Mouse (Mus musculus) kidney, postnatal 36 days (tissue): ENCODE measurements around the gene Rps27l.

ENCODE experiments used
- DNase-seq, 2 experiments: peaks; one replicate each; pipeline ENCODE4 v3.0.0; 2021 to 2022; ENCODE audit warnings: mixed read lengths in 2 of 2

Rps27l gene

GRCm38 (mm10) chr9:66985377-66985776 lies 39.5 kb downstream of the Rps27l start:
- DNase-seq, result no peak

DNA sequence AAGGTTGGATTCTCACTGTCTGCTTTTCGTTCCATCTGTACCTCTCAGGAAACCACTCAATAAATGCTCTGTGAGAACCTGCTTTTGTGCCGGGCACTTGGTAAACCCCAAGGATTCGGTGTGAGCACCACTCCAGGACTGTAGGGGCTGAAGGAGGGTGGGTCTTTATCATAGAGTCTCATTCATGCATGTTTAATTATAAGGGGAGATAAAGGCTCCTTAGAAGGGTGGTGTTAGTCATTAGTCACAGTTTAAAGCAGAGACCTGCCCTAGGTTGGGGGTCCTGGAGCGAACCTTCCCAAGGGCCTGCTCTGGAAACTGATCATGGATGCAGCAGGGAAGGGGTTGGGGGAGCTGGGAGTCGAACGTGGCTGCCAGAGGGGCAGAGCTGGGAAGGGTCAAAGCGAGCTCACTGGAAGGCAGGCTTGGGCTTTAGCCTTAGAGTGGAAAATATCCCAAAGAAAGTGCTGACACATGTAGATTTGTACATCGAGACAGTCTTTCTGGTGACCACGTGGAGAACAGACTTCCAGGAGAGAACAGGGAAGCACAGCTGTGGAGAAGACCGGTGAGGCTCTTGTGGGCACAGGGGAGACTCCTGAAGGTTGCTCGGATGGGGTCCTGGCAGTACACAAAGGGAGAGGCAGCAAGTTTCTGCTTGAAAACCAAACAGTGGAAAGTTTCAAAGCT lies 42.5 kb downstream of the Rps27l start:
- DNase-seq, result no peak

DNA sequence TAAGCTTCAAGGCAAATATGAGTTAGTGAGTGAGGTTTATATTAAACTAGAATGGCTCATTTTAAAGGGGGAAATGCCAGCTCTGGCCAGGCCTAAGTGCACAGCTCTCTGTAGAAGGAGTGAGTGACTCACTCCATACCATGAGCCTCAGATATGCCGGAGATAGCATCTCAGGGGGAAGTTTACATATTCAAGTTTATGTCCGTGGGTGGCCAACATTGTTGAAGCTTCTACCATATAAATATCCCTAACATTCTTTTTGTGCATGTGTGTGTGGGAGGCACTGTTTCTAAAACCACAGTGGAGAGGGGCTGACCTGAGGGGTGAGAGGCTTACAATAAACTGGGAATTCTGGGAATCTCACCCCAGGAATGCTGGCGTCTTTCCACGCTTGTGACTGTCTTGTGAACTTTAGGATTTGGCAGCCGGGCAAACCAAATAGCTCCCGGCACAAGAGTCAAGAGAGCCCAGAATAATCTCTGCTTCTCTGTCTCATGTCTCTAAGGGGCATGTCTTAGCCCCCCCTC lies 43.1 kb downstream of the Rps27l start:
- peak; percentile 72 to 78 for DNase-seq

DNA sequence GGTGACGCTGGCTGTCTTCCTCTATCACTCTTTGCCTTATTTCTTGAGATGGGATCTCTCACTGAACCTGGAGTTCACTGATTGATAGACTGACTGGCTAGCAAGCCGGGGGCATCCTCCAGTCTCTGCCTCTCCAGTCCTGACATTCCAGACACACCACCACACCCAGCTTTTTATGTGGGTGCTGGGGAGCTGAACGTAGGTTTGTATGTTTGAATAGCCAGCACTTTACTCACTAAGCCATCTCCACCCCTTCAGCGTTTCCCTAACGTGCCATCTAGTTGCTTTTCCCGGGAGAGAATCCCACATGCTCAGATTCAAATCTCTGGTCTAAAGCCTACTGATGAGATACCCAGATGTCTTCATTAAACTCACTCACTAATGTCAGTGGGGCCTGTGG lies 43.7 kb downstream of the Rps27l start:
- no peak for DNase-seq

- no peak for DNase-seq
These were observed 44.2 kb downstream of the Rps27l start for GRCm38 (mm10) chr9:66990046-66990445.

DNA sequence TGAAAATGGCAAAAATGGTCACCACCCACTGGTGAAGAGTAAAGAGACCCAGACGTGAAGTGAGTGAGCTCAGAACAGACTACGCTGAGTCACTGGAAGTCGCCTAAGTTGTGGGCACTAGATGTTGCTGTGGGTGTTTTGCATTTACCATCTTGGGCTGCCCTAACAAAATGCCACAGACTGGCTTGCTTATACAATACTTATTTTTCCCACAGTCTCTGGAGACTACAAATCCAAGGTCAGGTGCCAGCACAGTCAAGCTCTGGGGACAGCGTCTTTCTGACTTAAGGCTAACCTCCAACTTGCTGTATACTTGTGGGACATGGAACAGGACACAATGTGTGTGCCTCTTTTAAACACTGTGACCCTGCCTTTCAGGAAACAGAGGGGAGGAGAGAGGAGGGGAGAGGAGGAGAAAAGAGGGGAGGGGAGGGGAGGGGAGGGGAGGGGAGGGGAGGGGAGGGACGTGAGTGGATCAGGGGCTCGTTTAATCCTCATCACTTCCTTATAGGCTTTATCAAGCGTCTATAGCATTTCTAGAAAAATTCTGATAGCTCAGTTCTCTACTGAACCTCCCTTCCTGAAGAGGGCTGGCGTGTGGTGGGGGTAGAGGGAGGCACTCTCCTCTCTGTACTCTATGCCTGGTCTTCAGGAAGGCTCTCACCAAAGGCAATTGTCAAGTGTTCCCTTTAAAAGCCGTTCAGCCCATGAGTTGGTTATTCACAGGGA lies 45.3 kb downstream of the Rps27l start:
- no peak for DNase-seq

DNA sequence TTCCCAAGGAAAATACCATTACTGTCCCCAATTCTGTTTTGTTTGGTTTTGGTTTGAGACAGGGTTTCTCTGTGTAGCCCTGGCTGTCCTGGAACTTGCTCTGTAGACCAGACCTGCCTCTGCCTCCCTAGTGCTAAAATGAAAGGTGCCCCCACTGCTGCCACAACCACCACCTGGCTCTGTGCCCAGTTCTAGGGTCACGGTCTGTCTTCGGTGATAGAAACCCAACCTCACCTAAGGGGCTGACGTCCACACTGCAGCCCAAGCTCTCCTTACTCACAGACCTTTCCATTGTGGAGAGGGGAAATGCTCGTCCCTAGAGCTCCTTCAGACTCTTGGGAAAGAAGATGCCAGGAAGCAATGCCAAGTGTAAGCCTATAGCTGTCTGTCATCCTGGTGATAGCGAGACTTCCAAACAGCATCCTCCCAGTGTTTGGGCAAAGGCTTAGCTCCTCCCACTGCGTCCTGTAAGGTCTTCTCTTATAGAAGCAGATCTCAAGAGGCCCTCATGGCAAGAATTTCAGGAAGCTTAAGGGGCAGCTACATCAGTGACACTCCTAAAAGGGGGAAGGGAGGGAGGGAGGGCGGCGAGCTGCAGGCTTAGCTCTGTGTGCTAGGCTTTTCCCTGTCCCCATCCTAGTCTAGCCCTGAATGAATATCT lies 46.0 kb downstream of the Rps27l start:
- DNase-seq, result no peak
